Mouse (Mus musculus) stomach, postnatal 0 days (tissue): ENCODE measurements around the gene Cbx3. TPM values are rescaled to one million over a fixed set of nuclear protein-coding genes. Genes with fewer than 3 reads are reported as not detected.

ENCODE experiments used
- ATAC-seq: fragments of 200-750 bp; cut with Nextera tagmentation; 2 replicates; pipeline ENCODE4 v1.8.0; 2017; ENCODE audit not compliant: low FRiP score, low TSS enrichment
- DNase-seq: peaks from one replicate; pipeline ENCODE4 v3.0.0-alpha.2; 2016; ENCODE audit warnings: low spot score
- H3K27ac ChIP-seq: fragments of 300-500 bp; sonication (generic); replicated peaks from 2 replicates; pipeline ENCODE4 v1.5.1; 2014; ENCODE audit warnings: mild to moderate bottlenecking, control low read depth
- H3K27me3 ChIP-seq: fragments of 300-500 bp; sonication (generic); 2 replicates; pipeline ENCODE4 v1.6.1; 2014; ENCODE audit warnings: low read length; ENCODE audit not compliant: control insufficient read depth, insufficient read depth
- H3K36me3 ChIP-seq: fragments of 300-500 bp; sonication (generic); 2 replicates; pipeline ENCODE4 v1.6.1; 2014; ENCODE audit warnings: low read length, mixed read lengths; ENCODE audit not compliant: control insufficient read depth, insufficient read depth
- H3K4me1 ChIP-seq: fragments of 300-500 bp; sonication (generic); replicated peaks from 2 replicates; pipeline ENCODE4 v1.6.1; 2014; ENCODE audit warnings: antibody characterized with exemption; ENCODE audit not compliant: control insufficient read depth, insufficient read depth
- H3K4me2 ChIP-seq: fragments of 300-500 bp; sonication (generic); replicated peaks from 2 replicates; pipeline ENCODE4 v1.6.1; 2014; ENCODE audit warnings: low read depth, mild to moderate bottlenecking, control low read depth, moderate library complexity
- H3K4me3 ChIP-seq: fragments of 300-500 bp; sonication (generic); 2 replicates; pipeline ENCODE4 v1.5.1; 2014; ENCODE audit warnings: low read depth, low read length, control low read depth
- H3K9ac ChIP-seq: fragments of 300-500 bp; sonication (generic); 2 replicates; pipeline ENCODE4 v1.6.1; 2014; ENCODE audit warnings: mild to moderate bottlenecking, low read length, control low read depth, mixed read lengths
- H3K9me3 ChIP-seq: fragments of 300-500 bp; sonication (generic); 2 replicates; pipeline ENCODE4 v1.6.1; 2016; ENCODE audit warnings: low read length; ENCODE audit not compliant: control insufficient read depth
- CTCF ChIP-seq: IDR thresholded peaks from 2 replicates; pipeline ENCODE4 v1.5.1; 2016; ENCODE audit warnings: antibody characterized with exemption, low read depth, mild to moderate bottlenecking, moderate library complexity
- EP300 ChIP-seq: optimal IDR thresholded peaks from 2 replicates; pipeline ENCODE3; 2016; ENCODE audit warnings: antibody characterized with exemption
- WGBS: fragments of 180-500 bp; shearing (Covaris S2); extraction: QIAGEN DNeasy Blood & Tissue Kit; methylation state at CpG from one replicate; pipeline ENCODE4 v1.1.7; 2014; 5-methylcytosine and 5-hydroxymethylcytosine counted together
- polyA plus RNA-seq: library from polyadenylated mRNA; unstranded; fragments of >200 nt; fragmentation: Nextera tagmentation; extraction: Ambion mirVana; gene quantifications from 2 replicates; pipeline ENCODE4 v1.2.1, GENCODE M21; 2015

Cbx3 gene
- polyA plus RNA-seq, 1 experiment from 2014 or later, result 224 TPM

DNA sequence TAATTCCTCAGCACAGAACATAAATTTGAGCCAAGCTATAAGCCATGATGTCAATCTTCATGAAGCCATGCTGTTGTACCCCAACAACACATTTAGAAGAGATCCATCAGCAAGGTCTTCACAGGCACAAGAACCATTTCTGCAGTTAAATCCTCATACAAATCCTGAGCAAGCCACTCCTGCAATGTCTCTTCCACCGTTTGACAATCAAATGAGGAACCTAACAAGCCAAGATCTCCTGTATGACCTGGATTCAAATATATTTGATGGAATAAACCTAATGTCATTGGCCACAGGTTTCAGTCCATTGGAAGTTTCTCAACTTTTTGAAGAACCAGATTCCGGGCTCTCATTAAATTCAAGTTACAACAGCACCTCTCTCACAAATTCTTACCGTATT lies 12.9 kb upstream of the Cbx3 start:
- Histone ChIP-seq H3K4me3 (no peak overlapping the region), H3K9ac (no peak overlapping the region), H3K36me3 (peaks cover 12% of the 10 kb centered on the region), H3K27me3 (no peaks in the 10 kb centered on the region), H3K4me1 (no peaks in the 10 kb centered on the region), H3K4me2 (no peak overlapping the region), H3K9me3 (no peaks in the 10 kb centered on the region), H3K27ac (no peak overlapping the region)
- no peak for DNase-seq
- TF ChIP-seq CTCF (no peak), EP300 (no peak)
- 67% methylated on average over 3 of the region's 3 CpGs for WGBS
- no peak for ATAC-seq

- H3K4me2 ChIP-seq, result no peak overlapping the region
- ATAC-seq, result no peak
- WGBS, result 70% methylated on average over 8 of the region's 8 CpGs
- no peak overlapping the region for H3K9ac ChIP-seq
- no peaks in the 10 kb centered on the region for H3K27me3 ChIP-seq
- peaks cover 12% of the 10 kb centered on the region for H3K36me3 ChIP-seq
- H3K27ac ChIP-seq, result no peak overlapping the region
- no peak overlapping the region for H3K4me3 ChIP-seq
- DNase-seq, result no peak
- H3K4me1 ChIP-seq, result no peaks in the 10 kb centered on the region
- H3K9me3 ChIP-seq, result no peaks in the 10 kb centered on the region
- TF ChIP-seq EP300 (no peak), CTCF (no peak)
Observed at GRCm38 (mm10) chr6:51457770-51458387, 12.3 kb upstream of the Cbx3 start.

- peak; percentile 52 for ATAC-seq
- no peaks in the 10 kb centered on the region for H3K9me3 ChIP-seq
- peaks cover 16% of the 10 kb centered on the region for H3K36me3 ChIP-seq
- H3K9ac ChIP-seq, result no peak overlapping the region
- H3K4me2 ChIP-seq, result no peak overlapping the region
- no peaks in the 10 kb centered on the region for H3K4me1 ChIP-seq
- H3K4me3 ChIP-seq, result no peak overlapping the region
- no peak for TF ChIP-seq CTCF
- no peak for TF ChIP-seq EP300
- WGBS, result 58% methylated on average over 2 of the region's 2 CpGs
- no peak overlapping the region for H3K27ac ChIP-seq
- DNase-seq, result no peak
- no peaks in the 10 kb centered on the region for H3K27me3 ChIP-seq
Observed at GRCm38 (mm10) chr6:51458925-51459312, 11.2 kb upstream of the Cbx3 start.

- Histone ChIP-seq H3K27ac (no peak overlapping the region), H3K27me3 (no peaks in the 10 kb centered on the region), H3K36me3 (peaks cover 17% of the 10 kb centered on the region), H3K4me2 (no peak overlapping the region), H3K9ac (no peak overlapping the region), H3K4me3 (no peak overlapping the region), H3K4me1 (no peaks in the 10 kb centered on the region), H3K9me3 (no peaks in the 10 kb centered on the region)
- TF ChIP-seq CTCF (no peak), EP300 (no peak)
- no peak for DNase-seq
- 39% methylated on average over 5 of the region's 5 CpGs for WGBS
- ATAC-seq, result peak; percentile 61
Observed at GRCm38 (mm10) chr6:51459313-51460020, 10.7 kb upstream of the Cbx3 start.

GRCm38 (mm10) chr6:51460021-51460360 lies 10.2 kb upstream of the Cbx3 start:
- H3K9ac ChIP-seq, result no peak overlapping the region
- peaks cover 17% of the 10 kb centered on the region for H3K36me3 ChIP-seq
- H3K9me3 ChIP-seq, result no peaks in the 10 kb centered on the region
- no peak overlapping the region for H3K4me3 ChIP-seq
- WGBS, result 76% methylated on average over 4 of the region's 4 CpGs
- no peak overlapping the region for H3K27ac ChIP-seq
- ATAC-seq (no peak), DNase-seq (no peak)
- H3K4me2 ChIP-seq, result no peak overlapping the region
- H3K27me3 ChIP-seq, result no peaks in the 10 kb centered on the region
- H3K4me1 ChIP-seq, result no peaks in the 10 kb centered on the region
- TF ChIP-seq EP300, result no peak
- TF ChIP-seq CTCF, result no peak

DNA sequence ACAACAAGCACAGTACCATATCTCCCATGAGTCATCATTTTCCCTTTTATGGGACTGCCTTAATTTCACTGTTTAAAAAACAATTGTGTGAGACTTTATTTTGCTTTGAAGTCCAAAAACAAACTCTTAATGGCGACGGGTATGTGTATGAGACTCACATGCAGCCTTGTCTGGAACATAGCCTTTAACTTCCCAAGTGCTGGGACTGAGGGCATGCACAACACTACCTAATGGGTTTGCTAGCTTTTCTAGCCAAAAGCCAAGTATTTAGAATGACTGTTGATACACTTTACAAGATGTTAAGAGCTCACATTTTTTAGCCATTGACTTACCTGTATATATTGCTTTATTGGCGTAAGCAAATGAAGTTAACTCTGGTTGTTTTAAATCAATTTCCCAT lies 9.8 kb upstream of the Cbx3 start:
- DNase-seq, result no peak
- Histone ChIP-seq H3K9me3 (no peaks in the 10 kb centered on the region), H3K36me3 (peaks cover 17% of the 10 kb centered on the region), H3K27ac (no peak overlapping the region), H3K4me2 (no peak overlapping the region), H3K4me3 (no peak overlapping the region), H3K9ac (no peak overlapping the region), H3K4me1 (no peaks in the 10 kb centered on the region), H3K27me3 (no peaks in the 10 kb centered on the region)
- WGBS, result 74% methylated on average over 3 of the region's 3 CpGs
- TF ChIP-seq CTCF (no peak), EP300 (no peak)
- no peak for ATAC-seq
